Mouse (Mus musculus): ENCODE measurements around the gene Fbxw9.

DNA sequence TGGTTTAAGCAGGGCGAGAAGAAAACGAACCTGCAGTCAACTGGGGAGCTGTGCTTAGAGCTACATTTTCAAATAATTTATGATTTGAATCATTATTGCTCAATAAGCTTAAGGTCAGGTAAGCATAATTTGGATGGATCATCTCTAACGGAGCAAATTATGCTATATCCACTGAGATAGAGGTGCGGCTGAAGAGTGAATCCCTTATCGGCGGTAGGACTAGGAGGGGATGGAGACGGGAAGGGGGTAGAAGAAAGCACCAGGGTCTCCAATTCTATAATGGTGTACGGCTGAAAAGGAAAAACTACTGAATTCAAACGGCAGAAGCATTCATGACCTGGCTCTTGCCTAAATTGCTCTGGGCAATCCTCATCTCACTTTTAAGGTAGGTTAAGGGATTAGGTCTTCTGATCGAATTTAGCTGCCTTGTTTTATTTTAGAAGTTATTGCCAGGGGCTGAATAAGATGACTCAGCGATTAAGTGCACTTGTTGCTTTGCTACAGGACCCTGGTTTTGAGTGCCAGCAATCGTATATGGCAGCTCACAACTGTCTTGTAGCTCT, 24.6 kb upstream of the Fbxw9 start:
- TF ChIP-seq CTCF (IDR thresholded peaks at IDR 0.05; ENCODE audit: low read depth, low read length) (no peak), GATA1 (IDR thresholded peaks at IDR 0.05; ENCODE audit: borderline replicate concordance, low read length) (no peak)

Data from G1E (cell line).